9 mouse cellular contexts compared by ENCODE assay signal in genomic region chr7:98071620-98072019, GRCm38 (mm10). TPM values are rescaled to one million over a fixed set of nuclear protein-coding genes. Genes with fewer than 3 reads are reported as not detected.
A peak's percentile ranks its signal among the peaks of the same experiment; 100 is the strongest.
DNase-seq lines count a peak whose midpoint lies in the region; ATAC-seq and TF ChIP-seq lines count a peak whose summit lies in the region.
"Had no signal": no experiment of that assay in that cellular context is flagged by ENCODE, and none has a peak within 500 bp of the region (broad histone marks: within the 10 kb centered on the region; RNA-seq: fewer than 3 reads in every experiment).

No protein-coding gene starts in this region.

- 34% methylated on average over 5 of the region's 5 CpGs for WGBS in forebrain, embryonic 12.5 days
- WGBS in hindbrain, embryonic 10.5 days, result 40% methylated on average over 5 of the region's 5 CpGs
- 29% methylated on average over 5 of the region's 5 CpGs for WGBS in lung, embryonic 16.5 days

- H3K27ac ChIP-seq in ES-Bruce4 (ENCODE audit: insufficient read depth, low read length), result no peak overlapping the region
- no peak overlapping the region for H3K27ac ChIP-seq in forebrain, embryonic 12.5 days
- no peak overlapping the region for H3K27ac ChIP-seq in hindbrain, embryonic 10.5 days
- no peak overlapping the region for H3K27ac ChIP-seq in lung, embryonic 16.5 days (ENCODE audit: low read length)
- H3K27ac ChIP-seq: heart, embryonic 15.5 days had no signal

- H3K36me3 ChIP-seq in ES-Bruce4 (ENCODE audit: control insufficient read depth, insufficient read depth, low read length, poor library complexity, severe bottlenecking), result no peaks in the 10 kb centered on the region
- H3K36me3 ChIP-seq in forebrain, embryonic 12.5 days (replicated peaks), result peaks cover 13% of the 10 kb centered on the region
- H3K36me3 ChIP-seq in hindbrain, embryonic 10.5 days, result peaks cover 23% of the 10 kb centered on the region
- H3K36me3 ChIP-seq in lung, embryonic 16.5 days (ENCODE audit: control insufficient read depth, insufficient read depth, low read length), result no peaks in the 10 kb centered on the region
- H3K36me3 ChIP-seq: heart, embryonic 15.5 days had no signal

- H3K4me1 ChIP-seq in ES-Bruce4 (ENCODE audit: control insufficient read depth, insufficient read depth, low read length), result no peaks in the 10 kb centered on the region
- H3K4me1 ChIP-seq in forebrain, embryonic 12.5 days, result no peaks in the 10 kb centered on the region
- 0 out of 2 replicates have a peak, but pooled peaks cover 3% of the 10 kb centered on the region for H3K4me1 ChIP-seq in hindbrain, embryonic 10.5 days (replicated peaks)
- no peaks in the 10 kb centered on the region for H3K4me1 ChIP-seq in lung, embryonic 16.5 days (replicated peaks; ENCODE audit: control insufficient read depth, insufficient read depth, low read length)
- H3K4me1 ChIP-seq: heart, embryonic 15.5 days had no signal

- peak; percentile 57; the same call in 1 of the 2 replicates for ATAC-seq in forebrain, embryonic 12.5 days (ENCODE audit: low FRiP score)
- peak; percentile 65 for ATAC-seq in lung, embryonic 16.5 days (ENCODE audit: low read depth)

- no peak overlapping the region for H3K9ac ChIP-seq in ES-Bruce4 (ENCODE audit: low read depth, poor library complexity, severe bottlenecking)
- no peak overlapping the region for H3K9ac ChIP-seq in forebrain, embryonic 12.5 days
- H3K9ac ChIP-seq in lung, embryonic 16.5 days (ENCODE audit: low read length), result no peak overlapping the region
- H3K9ac ChIP-seq: heart, embryonic 15.5 days had no signal

- H3K27me3 ChIP-seq in ES-Bruce4 (ENCODE audit: control insufficient read depth, insufficient read depth, low read length, poor library complexity, severe bottlenecking), result no peaks in the 10 kb centered on the region
- no peaks in the 10 kb centered on the region for H3K27me3 ChIP-seq in forebrain, embryonic 12.5 days
- H3K27me3 ChIP-seq in hindbrain, embryonic 10.5 days (ENCODE audit: insufficient read depth, poor library complexity, severe bottlenecking), result no peaks in the 10 kb centered on the region
- H3K27me3 ChIP-seq in lung, embryonic 16.5 days (ENCODE audit: control insufficient read depth, insufficient read depth, low read depth, low read length), result no peaks in the 10 kb centered on the region
- H3K27me3 ChIP-seq: heart, embryonic 15.5 days had no signal

- TF ChIP-seq CTCF in ES-Bruce4 (IDR thresholded peaks at IDR 0.05; ENCODE audit: low read depth, low read length), result peak; percentile 99

- no peak overlapping the region for H3K4me3 ChIP-seq in ES-Bruce4 (ENCODE audit: low read depth, low read length)
- no peak overlapping the region for H3K4me3 ChIP-seq in forebrain, embryonic 12.5 days (replicated peaks)
- no peak overlapping the region for H3K4me3 ChIP-seq in hindbrain, embryonic 10.5 days
- H3K4me3 ChIP-seq in lung, embryonic 16.5 days (ENCODE audit: low read length), result no peak overlapping the region
- H3K4me3 ChIP-seq: heart, embryonic 15.5 days had no signal

- no peak for TF ChIP-seq POLR2A in ES-Bruce4 (IDR thresholded peaks at IDR 0.05; ENCODE audit: insufficient read depth, low read length)

- no peak overlapping the region for H3K4me2 ChIP-seq in forebrain, embryonic 12.5 days
- H3K4me2 ChIP-seq in lung, embryonic 16.5 days (ENCODE audit: low read depth, low read length), result no peak overlapping the region
- H3K4me2 ChIP-seq: heart, embryonic 15.5 days had no signal

- peak; percentile 52 for DNase-seq in c-Kit-negative CD71-positive TER-119-positive erythroid progenitor cells, embryonic 14.5 days (ENCODE audit: low read depth, low spot score)
- peak; percentile 83 for DNase-seq in hindbrain, embryonic 10.5 days (ENCODE audit: low spot score)
- peak; percentile 54 to 77 for DNase-seq in layer of hippocampus, adult 8-10 months (ENCODE audit: low spot score in 2 of 2)
- DNase-seq in ovary, postnatal 36 days (ENCODE audit: low spot score), result peak; percentile 84
- peak; percentile 84 for DNase-seq in thymus, postnatal 25 days

- TF ChIP-seq EP300 in ES-Bruce4 (IDR thresholded peaks at IDR 0.05; ENCODE audit: insufficient read depth, low read depth, low read length), result no peak

- no peaks in the 10 kb centered on the region for H3K9me3 ChIP-seq in ES-Bruce4 (replicated peaks; ENCODE audit: control insufficient read depth, insufficient read depth, low read length, poor library complexity, severe bottlenecking)
- H3K9me3 ChIP-seq in forebrain, embryonic 12.5 days, result no peaks in the 10 kb centered on the region
- no peaks in the 10 kb centered on the region for H3K9me3 ChIP-seq in hindbrain, embryonic 10.5 days
- no peaks in the 10 kb centered on the region for H3K9me3 ChIP-seq in lung, embryonic 16.5 days (ENCODE audit: control insufficient read depth, low read length)
- H3K9me3 ChIP-seq: heart, embryonic 15.5 days had no signal

RNA-seq across cellular contexts. Expression of gene Myo7a, which starts 47.7 kb away (rescaled TPM):
- 8.0 and 11.6 TPM in 2 replicates for polyA plus RNA-seq in ES-Bruce4 (2011; ENCODE audit: insufficient read depth, insufficient read length, low read depth, missing spikeins)
- polyA plus RNA-seq in forebrain, embryonic 12.5 days (2016; fragmentation: Nextera tagmentation; extraction: Ambion mirVana), result 18.9 and 19.4 TPM in 2 replicates
- polyA plus RNA-seq in hindbrain, embryonic 10.5 days (2016; fragmentation: Nextera tagmentation; extraction: Ambion mirVana), result 17.3 and 21.2 TPM in 2 replicates
- total RNA-seq in layer of hippocampus, adult 8-10 months (2022), result 10 to 100 TPM; 11.1 to 15.0 (median 13.2) TPM
- polyA plus RNA-seq in lung, embryonic 16.5 days (2015; fragmentation: Nextera tagmentation; extraction: Ambion mirVana), result 9.9 and 11.3 TPM in 2 replicates
